ENCODE assay signal across 22 mouse cellular contexts in the genomic region with DNA sequence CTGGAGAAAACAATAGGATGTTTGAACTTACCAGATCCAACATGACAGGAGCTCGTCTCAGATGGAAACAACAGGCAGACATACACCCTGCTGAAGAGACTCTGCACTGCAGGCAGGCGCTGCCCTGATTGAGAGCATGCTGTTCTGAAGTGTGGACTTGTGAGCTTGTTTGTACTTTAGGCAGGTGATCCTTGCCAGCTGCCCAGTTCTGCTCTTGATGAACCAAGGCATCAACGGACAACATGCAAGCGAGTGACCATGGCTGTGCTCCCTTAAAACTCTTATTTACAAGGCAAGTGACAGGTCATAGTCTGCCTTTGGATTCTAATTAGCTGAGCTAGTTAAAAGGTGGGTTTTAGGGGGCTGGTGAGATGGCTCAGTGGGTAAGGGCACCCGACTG.
DNase-seq lines count a peak whose midpoint lies in the region; ATAC-seq and TF ChIP-seq lines count a peak whose summit lies in the region.
"Had no signal": no experiment of that assay in that cellular context is flagged by ENCODE, and none has a peak within 500 bp of the region (broad histone marks: within the 10 kb centered on the region; RNA-seq: fewer than 3 reads in every experiment).

No protein-coding gene starts in this region.

- TF ChIP-seq POLR2A in kidney, adult 2 months (IDR thresholded peaks at IDR 0.05; ENCODE audit: low read depth, low read length), result no peak

- DNase-seq in kidney, adult 2 months, result peak; percentile 53
- no peak for DNase-seq in kidney, postnatal 4 days
- peak; percentile 45 for DNase-seq in kidney, adult 9 months
- peak; percentile 44 to 47 for DNase-seq in kidney, postnatal 36 days
- no peak for DNase-seq in kidney, adult 18-20 months
- DNase-seq: adrenal gland, adult 2 months; adrenal gland, postnatal 10 days; adrenal gland, postnatal 25 days; cerebellum, adult 11 months; cerebellum, adult 18-20 months; cerebellum, adult 8-10 months; cerebellum, adult 9-11 months; cerebellum, postnatal 14 days; cerebellum, postnatal 36 days; embryo, embryonic 11 days had no signal

- H3K27ac ChIP-seq in kidney, adult 2 months (ENCODE audit: insufficient read depth, low read depth, low read length), result no peak overlapping the region
- H3K27ac ChIP-seq in kidney, embryonic 14.5 days (ENCODE audit: low read depth, low read length), result no peak overlapping the region
- H3K27ac ChIP-seq: embryonic facial prominence, embryonic 13.5 days; embryonic facial prominence, embryonic 15.5 days; forebrain, embryonic 10.5 days; forebrain, embryonic 12.5 days had no signal

- ATAC-seq in kidney, embryonic 14.5 days (ENCODE audit: low FRiP score, low TSS enrichment), result no peak
- ATAC-seq: forebrain, embryonic 14.5 days had no signal

- no peaks in the 10 kb centered on the region for H3K27me3 ChIP-seq in kidney, adult 2 months (replicated peaks; ENCODE audit: control insufficient read depth, insufficient read depth, low read length)
- no peaks in the 10 kb centered on the region for H3K27me3 ChIP-seq in kidney, embryonic 14.5 days (ENCODE audit: control insufficient read depth, insufficient read depth, low read length)
- H3K27me3 ChIP-seq: embryonic facial prominence, embryonic 15.5 days had no signal

- H3K4me2 ChIP-seq in kidney, embryonic 14.5 days (replicated peaks; ENCODE audit: low read depth, low read length), result no peak overlapping the region
- H3K4me2 ChIP-seq: embryonic facial prominence, embryonic 13.5 days; embryonic facial prominence, embryonic 15.5 days; forebrain, embryonic 12.5 days had no signal

- no peaks in the 10 kb centered on the region for H3K36me3 ChIP-seq in kidney, adult 2 months (ENCODE audit: control insufficient read depth, insufficient read depth, low read length)
- no peaks in the 10 kb centered on the region for H3K36me3 ChIP-seq in kidney, embryonic 14.5 days (ENCODE audit: control insufficient read depth, insufficient read depth, low read length)
- H3K36me3 ChIP-seq: embryonic facial prominence, embryonic 13.5 days; embryonic facial prominence, embryonic 15.5 days; forebrain, embryonic 10.5 days; forebrain, embryonic 12.5 days had no signal

- H3K9me3 ChIP-seq in kidney, embryonic 14.5 days (ENCODE audit: control insufficient read depth, low read length), result no peaks in the 10 kb centered on the region
- H3K9me3 ChIP-seq: embryonic facial prominence, embryonic 13.5 days; embryonic facial prominence, embryonic 15.5 days had no signal

- H3K4me1 ChIP-seq in kidney, adult 2 months (ENCODE audit: control insufficient read depth, insufficient read depth, low read length), result no peaks in the 10 kb centered on the region
- no peaks in the 10 kb centered on the region for H3K4me1 ChIP-seq in kidney, embryonic 14.5 days (ENCODE audit: control insufficient read depth, insufficient read depth, low read length)

- no peak overlapping the region for H3K4me3 ChIP-seq in kidney, adult 2 months (ENCODE audit: insufficient read depth, low read depth, low read length)
- no peak overlapping the region for H3K4me3 ChIP-seq in kidney, embryonic 14.5 days (ENCODE audit: low read length)
- H3K4me3 ChIP-seq: embryonic facial prominence, embryonic 13.5 days; embryonic facial prominence, embryonic 15.5 days; erythroblast, embryonic 14.5 days; forebrain, embryonic 10.5 days; forebrain, embryonic 12.5 days had no signal

- WGBS in kidney, adult 2 months, result 77% methylated on average over 5 of the region's 5 CpGs
- WGBS in kidney, embryonic 14.5 days, result 90% methylated on average over 5 of the region's 5 CpGs

- TF ChIP-seq CTCF in kidney, adult 2 months (conservative IDR thresholded peaks at IDR 0.05; ENCODE audit: insufficient read depth, insufficient read length, low read depth, low read length), result no peak

- H3K9ac ChIP-seq in kidney, embryonic 14.5 days (ENCODE audit: low read depth, low read length), result no peak overlapping the region
- H3K9ac ChIP-seq: embryonic facial prominence, embryonic 13.5 days; embryonic facial prominence, embryonic 15.5 days; forebrain, embryonic 12.5 days had no signal

Comparison
In these comparisons a context has a peak if more than half of its experiments do, and no peak if none do; other contexts are left out.
1. DNase-seq: peak in kidney, adult 2 months (single experiment), kidney, adult 9 months (single experiment) and kidney, postnatal 36 days (2 of 2); none in kidney, postnatal 4 days (0 of 2) and kidney, adult 18-20 months (single experiment).